Mouse (Mus musculus) heart, postnatal 0 days (tissue): ENCODE data around the gene Otos. TPM values are rescaled to one million over a fixed set of nuclear protein-coding genes. Genes with fewer than 3 reads are reported as not detected.

Experiments
- ATAC-seq: fragments of 200-750 bp; cut with Nextera tagmentation; 2 replicates; pipeline ENCODE4 v1.8.0; 2017; ENCODE audit warnings: low read depth, moderate number of reproducible peaks, moderate library complexity; ENCODE audit not compliant: insufficient read depth
- DNase-seq: peaks from one replicate; pipeline ENCODE4 v3.0.0-alpha.2; 2016; ENCODE audit warnings: low spot score
- H3K27ac ChIP-seq: fragments of 300-500 bp; sonication (generic); 2 replicates; pipeline ENCODE4 v1.5.1; 2014; ENCODE audit warnings: low read depth, mild to moderate bottlenecking
- H3K27me3 ChIP-seq: fragments of 300-500 bp; sonication (generic); 2 replicates; pipeline ENCODE4 v1.6.1; 2014; ENCODE audit warnings: low read length, mixed read lengths; ENCODE audit not compliant: control insufficient read depth, insufficient read depth
- H3K36me3 ChIP-seq: fragments of 300-500 bp; sonication (generic); replicated peaks from 2 replicates; pipeline ENCODE4 v1.6.1; 2014; ENCODE audit warnings: low read length, mixed read lengths; ENCODE audit not compliant: control insufficient read depth, insufficient read depth
- H3K4me1 ChIP-seq: fragments of 300-500 bp; sonication (generic); 2 replicates; pipeline ENCODE4 v1.6.1; 2014; ENCODE audit warnings: antibody characterized with exemption; ENCODE audit not compliant: control insufficient read depth, insufficient read depth
- H3K4me2 ChIP-seq: fragments of 300-500 bp; sonication (generic); 2 replicates; pipeline ENCODE4 v1.6.1; 2014; ENCODE audit warnings: low read depth, mild to moderate bottlenecking, low read length, moderate library complexity
- H3K4me3 ChIP-seq: fragments of 300-500 bp; sonication (generic); 2 replicates; pipeline ENCODE4 v1.5.1; 2014; ENCODE audit warnings: low read depth, low read length
- H3K9ac ChIP-seq: fragments of 300-500 bp; sonication (generic); replicated peaks from 2 replicates; pipeline ENCODE4 v1.6.1; 2014; ENCODE audit warnings: low read depth, low read length, mixed read lengths
- H3K9me3 ChIP-seq: fragments of 300-500 bp; sonication (generic); replicated peaks from 2 replicates; pipeline ENCODE4 v1.6.1; 2016; ENCODE audit warnings: low read length; ENCODE audit not compliant: control insufficient read depth
- CTCF ChIP-seq: IDR thresholded peaks from 2 replicates; pipeline ENCODE4 v1.5.1; 2016; ENCODE audit warnings: antibody characterized with exemption, control low read depth, low read depth
- EP300 ChIP-seq: IDR thresholded peaks from 2 replicates; pipeline ENCODE4 v1.6.1; 2016; ENCODE audit warnings: antibody characterized with exemption, low read depth
- WGBS: fragments of 180-500 bp; shearing (Covaris S2); extraction: QIAGEN DNeasy Blood & Tissue Kit; methylation state at CpG from one replicate; pipeline ENCODE4 v1.1.7; 2014; 5-methylcytosine and 5-hydroxymethylcytosine counted together
- polyA plus RNA-seq: library from polyadenylated mRNA; unstranded; fragments of >200 nt; fragmentation: Nextera tagmentation; extraction: Ambion mirVana; gene quantifications from 2 replicates; pipeline ENCODE4 v1.2.1, GENCODE M21; 2015
- total RNA-seq: library from RNA; depleted of rRNA; stranded (reverse); fragments of >200 nt; gene quantifications from 2 replicates; pipeline ENCODE4 v1.2.3, GENCODE M21; 2014; ENCODE audit warnings: low replicate concordance; rRNA removed

Otos gene
- total and polyA plus RNA-seq, 2 experiments from 2014 or later = 0.08 TPM; not detected in 1

GRCm38 (mm10) chr1:92607711-92608110 lies 40.9 kb downstream of the Otos start:
- no peak for ATAC-seq
- no peak overlapping the region for H3K9ac ChIP-seq
- TF ChIP-seq EP300 (no peak), CTCF (no peak)

GRCm38 (mm10) chr1:92605482-92605881 lies 43.2 kb downstream of the Otos start, which contains the start of gene Olfr1410:
Gene Olfr1410, plus strand, starts transcription at chr1:92605782.
- ATAC-seq (no peak), DNase-seq (no peak)
- H3K36me3 ChIP-seq = no peaks in the 10 kb centered on the region
- no peak within 1 kb of the TSS for H3K27ac ChIP-seq
- 70% methylated on average over 1 of the region's 1 CpGs for WGBS
- no peak for TF ChIP-seq EP300
- no peak for TF ChIP-seq CTCF
- no peak within 1 kb of the TSS for H3K9ac ChIP-seq
- H3K9me3 ChIP-seq = no peaks in the 10 kb centered on the region
- no peaks in the 10 kb centered on the region for H3K4me1 ChIP-seq
- H3K4me3 ChIP-seq = no peak within 1 kb of the TSS
- H3K27me3 ChIP-seq = no peaks in the 10 kb centered on the region; the same call in 1 of the 2 replicates
- no peak within 1 kb of the TSS for H3K4me2 ChIP-seq

More at GRCm38 (mm10) chr1:92607711-92608110, 40.9 kb downstream of the Otos start:
- DNase-seq = no peak
- Histone ChIP-seq H3K27me3 (no peaks in the 10 kb centered on the region; the same call in 1 of the 2 replicates), H3K4me2 (no peak overlapping the region), H3K4me1 (no peaks in the 10 kb centered on the region), H3K36me3 (no peaks in the 10 kb centered on the region), H3K27ac (no peak overlapping the region), H3K9me3 (no peaks in the 10 kb centered on the region), H3K4me3 (no peak overlapping the region)
- 61% methylated on average over 4 of the region's 4 CpGs for WGBS

GRCm38 (mm10) chr1:92596019-92596418 lies 52.6 kb downstream of the Otos start:
- no peak for ATAC-seq
- 55% methylated on average over 3 of the region's 3 CpGs for WGBS

More at GRCm38 (mm10) chr1:92596019-92596418, 52.6 kb downstream of the Otos start:
- Histone ChIP-seq H3K9ac (no peak overlapping the region), H3K4me2 (no peak overlapping the region), H3K9me3 (no peaks in the 10 kb centered on the region), H3K4me1 (no peaks in the 10 kb centered on the region), H3K4me3 (no peak overlapping the region), H3K27ac (no peak overlapping the region), H3K27me3 (no peaks in the 10 kb centered on the region), H3K36me3 (no peaks in the 10 kb centered on the region)
- no peak for DNase-seq
- no peak for TF ChIP-seq EP300
- no peak for TF ChIP-seq CTCF

Other genes starting within 250 kb of the Otos start
- 575 and 686 TPM in 2 replicates for gene Ndufa10, start 175.0 kb downstream of the Otos start, total RNA-seq
- 1,020 and 1,029 TPM in 2 replicates for gene Ndufa10, start 175.0 kb downstream of the Otos start, polyA plus RNA-seq
- not detected in 2 replicates for gene Olfr1416, start 163.7 kb downstream of the Otos start, total RNA-seq
- not detected in 2 replicates for gene Olfr1416, start 163.7 kb downstream of the Otos start, polyA plus RNA-seq
- not detected in 2 replicates for gene Olfr1415, start 152.7 kb downstream of the Otos start, total RNA-seq
- gene Olfr1415, start 152.7 kb downstream of the Otos start, polyA plus RNA-seq = not detected in 2 replicates
- gene Olfr1414, start 130.2 kb downstream of the Otos start, total RNA-seq = not detected in 2 replicates
- gene Olfr1414, start 130.2 kb downstream of the Otos start, polyA plus RNA-seq = not detected in 2 replicates
- not detected in 2 replicates for gene Olfr1413, start 77.5 kb downstream of the Otos start, total RNA-seq
- not detected in 2 replicates for gene Olfr1413, start 77.5 kb downstream of the Otos start, polyA plus RNA-seq
- gene Olfr1412, start 63.1 kb downstream of the Otos start, total RNA-seq = not detected in 2 replicates
- gene Olfr1412, start 63.1 kb downstream of the Otos start, polyA plus RNA-seq = not detected in 2 replicates
- gene Olfr1411, start 54.4 kb downstream of the Otos start, total RNA-seq = not detected in 2 replicates
- gene Olfr1411, start 54.4 kb downstream of the Otos start, polyA plus RNA-seq = not detected in 2 replicates
- gene Olfr1410, start 43.1 kb downstream of the Otos start, total RNA-seq = not detected in 2 replicates
- not detected in 2 replicates for gene Olfr1410, start 43.1 kb downstream of the Otos start, polyA plus RNA-seq
- gene Olfr12, start 31.1 kb downstream of the Otos start, total RNA-seq = not detected in 2 replicates
- gene Olfr12, start 31.1 kb downstream of the Otos start, polyA plus RNA-seq = not detected in 2 replicates
- gene Cops9, start 6.9 kb downstream of the Otos start, total RNA-seq = 187 and 203 TPM in 2 replicates
- 507 and 524 TPM in 2 replicates for gene Cops9, start 6.9 kb downstream of the Otos start, polyA plus RNA-seq
- 201 and 227 TPM in 2 replicates for gene Gpc1, start 182.8 kb upstream of the Otos start, total RNA-seq
- gene Gpc1, start 182.8 kb upstream of the Otos start, polyA plus RNA-seq = 52.1 and 53.9 TPM in 2 replicates